Mouse (Mus musculus) intestine, postnatal 0 days (tissue): ENCODE results near the gene R3hdm4. TPM values are rescaled to one million over a fixed set of nuclear protein-coding genes. Genes with fewer than 3 reads are reported as not detected.
A peak's percentile ranks its signal among the peaks of the same experiment; 100 is the strongest.

Experiments used
- ATAC-seq: fragments of 200-750 bp; cut with Nextera tagmentation; 2 replicates; pipeline ENCODE4 v1.8.0; 2017; ENCODE audit warnings: mild to moderate bottlenecking, moderate TSS enrichment, moderate library complexity
- H3K27ac ChIP-seq: fragments of 300-500 bp; sonication (generic); 2 replicates; pipeline ENCODE4 v1.5.1; 2014; ENCODE audit warnings: mild to moderate bottlenecking, low read depth, low read length, moderate library complexity
- H3K27me3 ChIP-seq: fragments of 300-500 bp; sonication (generic); replicated peaks from 2 replicates; pipeline ENCODE4 v1.6.1; 2014; ENCODE audit warnings: low read length, mixed read lengths; ENCODE audit not compliant: control insufficient read depth, insufficient read depth
- H3K36me3 ChIP-seq: fragments of 300-500 bp; sonication (generic); 2 replicates; pipeline ENCODE4 v1.6.1; 2014; ENCODE audit warnings: mild to moderate bottlenecking, moderate library complexity; ENCODE audit not compliant: control insufficient read depth, insufficient read depth
- H3K4me1 ChIP-seq: fragments of 300-500 bp; sonication (generic); replicated peaks from 2 replicates; pipeline ENCODE4 v1.6.1; 2014; ENCODE audit warnings: antibody characterized with exemption, low read length, mixed read lengths; ENCODE audit not compliant: control insufficient read depth, insufficient read depth
- H3K4me2 ChIP-seq: fragments of 300-500 bp; sonication (generic); replicated peaks from 2 replicates; pipeline ENCODE4 v1.6.1; 2014; ENCODE audit warnings: low read depth, mild to moderate bottlenecking, moderate library complexity
- H3K4me3 ChIP-seq: fragments of 300-500 bp; sonication (generic); 2 replicates; pipeline ENCODE4 v1.5.1; 2014; ENCODE audit warnings: low read depth, low read length
- H3K9ac ChIP-seq: fragments of 300-500 bp; sonication (generic); 2 replicates; pipeline ENCODE4 v1.6.1; 2014; ENCODE audit warnings: mild to moderate bottlenecking, low read depth, low read length
- H3K9me3 ChIP-seq: fragments of 300-500 bp; sonication (generic); 2 replicates; pipeline ENCODE4 v1.6.1; 2016; ENCODE audit warnings: mixed run types; ENCODE audit not compliant: control insufficient read depth
- CTCF ChIP-seq: sonication (generic); IDR thresholded peaks from 2 replicates; pipeline ENCODE4 v1.5.1; 2016; ENCODE audit warnings: low read depth, mild to moderate bottlenecking, control low read depth, antibody characterized with exemption, moderate library complexity
- WGBS: fragments of 180-500 bp; shearing (Covaris S2); extraction: QIAGEN DNeasy Blood & Tissue Kit; methylation state at CpG from one replicate; pipeline ENCODE4 v1.1.7; 2014; 5-methylcytosine and 5-hydroxymethylcytosine counted together
- polyA plus RNA-seq: library from polyadenylated mRNA; unstranded; fragments of >200 nt; fragmentation: Nextera tagmentation; extraction: Ambion mirVana; gene quantifications from 2 replicates; pipeline ENCODE4 v1.2.1, GENCODE M21; 2015

Gene R3hdm4
- polyA plus RNA-seq, 1 experiment from 2014 or later, result 62.0 TPM

- no peak for TF ChIP-seq CTCF
- no peaks in the 10 kb centered on the region for H3K4me1 ChIP-seq
- no peak overlapping the region for H3K4me3 ChIP-seq
- H3K27ac ChIP-seq, result no peak overlapping the region
- 75% methylated on average over 9 of the region's 9 CpGs for WGBS
- no peak overlapping the region for H3K9ac ChIP-seq
- H3K27me3 ChIP-seq, result no peaks in the 10 kb centered on the region
- ATAC-seq, result no peak
- H3K4me2 ChIP-seq, result no peak overlapping the region
- no peaks in the 10 kb centered on the region for H3K9me3 ChIP-seq
- H3K36me3 ChIP-seq, result peaks cover 23% of the 10 kb centered on the region
Measured at GRCm38 (mm10) chr10:79955691-79956090, 34.7 kb upstream of the R3hdm4 start.

- Histone ChIP-seq H3K4me1 (no peaks in the 10 kb centered on the region), H3K4me3 (no peak overlapping the region), H3K27ac (no peak overlapping the region), H3K9ac (no peak overlapping the region), H3K27me3 (no peaks in the 10 kb centered on the region), H3K36me3 (peaks cover 40% of the 10 kb centered on the region), H3K9me3 (no peaks in the 10 kb centered on the region), H3K4me2 (no peak overlapping the region)
- peak; percentile 85 for TF ChIP-seq CTCF
- no peak for ATAC-seq
- 90% methylated on average over 6 of the region's 6 CpGs for WGBS
Measured at GRCm38 (mm10) chr10:79953946-79954345, 32.9 kb upstream of the R3hdm4 start.

- no peak for ATAC-seq
- WGBS, result 87% methylated on average over 18 of the region's 18 CpGs
- H3K9me3 ChIP-seq, result no peaks in the 10 kb centered on the region
- H3K9ac ChIP-seq, result no peak overlapping the region
- no peak for TF ChIP-seq CTCF
- peaks cover 48% of the 10 kb centered on the region for H3K36me3 ChIP-seq
- H3K4me2 ChIP-seq, result no peak overlapping the region
- no peak overlapping the region for H3K4me3 ChIP-seq
- H3K4me1 ChIP-seq, result peaks cover 18% of the 10 kb centered on the region
- no peaks in the 10 kb centered on the region for H3K27me3 ChIP-seq
- H3K27ac ChIP-seq, result no peak overlapping the region
Measured at GRCm38 (mm10) chr10:79950661-79951060, 29.7 kb upstream of the R3hdm4 start.

- peaks cover 48% of the 10 kb centered on the region for H3K36me3 ChIP-seq
- no peak overlapping the region for H3K4me3 ChIP-seq
- H3K4me1 ChIP-seq, result peaks cover 20% of the 10 kb centered on the region
- no peak overlapping the region for H3K4me2 ChIP-seq
- no peaks in the 10 kb centered on the region for H3K27me3 ChIP-seq
- WGBS, result 62% methylated on average over 4 of the region's 4 CpGs
- no peak for ATAC-seq
- no peak overlapping the region for H3K27ac ChIP-seq
- H3K9me3 ChIP-seq, result no peaks in the 10 kb centered on the region
- no peak for TF ChIP-seq CTCF
- H3K9ac ChIP-seq, result no peak overlapping the region
Measured at GRCm38 (mm10) chr10:79949873-79950272, 28.9 kb upstream of the R3hdm4 start.

GRCm38 (mm10) chr10:79947502-79947901, 26.5 kb upstream of the R3hdm4 start:
- no peak for ATAC-seq
- no peak for TF ChIP-seq CTCF
- H3K4me1 ChIP-seq, result peaks cover 24% of the 10 kb centered on the region
- peak overlapping the region; percentile 88; the same call in 1 of the 2 replicates for H3K27ac ChIP-seq
- no peaks in the 10 kb centered on the region for H3K9me3 ChIP-seq
- WGBS, result 61% methylated on average over 6 of the region's 6 CpGs
- peak overlapping the region; percentile 64 for H3K4me2 ChIP-seq
- H3K4me3 ChIP-seq, result no peak overlapping the region
- H3K27me3 ChIP-seq, result no peaks in the 10 kb centered on the region
- H3K36me3 ChIP-seq, result peaks cover 44% of the 10 kb centered on the region
- no peak overlapping the region for H3K9ac ChIP-seq

GRCm38 (mm10) chr10:79946752-79947322, 25.8 kb upstream of the R3hdm4 start:
- H3K4me2 ChIP-seq, result peak overlapping the region; percentile 64
- ATAC-seq, result peak; percentile 36

More at GRCm38 (mm10) chr10:79946752-79947322, 25.8 kb upstream of the R3hdm4 start:
- peak overlapping the region; percentile 40 for H3K9ac ChIP-seq
- H3K36me3 ChIP-seq, result peaks cover 42% of the 10 kb centered on the region
- H3K27me3 ChIP-seq, result no peaks in the 10 kb centered on the region
- WGBS, result 16% methylated on average over 7 of the region's 7 CpGs
- no peaks in the 10 kb centered on the region for H3K9me3 ChIP-seq
- H3K27ac ChIP-seq, result peak overlapping the region; percentile 88
- H3K4me1 ChIP-seq, result peaks cover 24% of the 10 kb centered on the region
- H3K4me3 ChIP-seq, result peak overlapping the region; percentile 21; the same call in 1 of the 2 replicates
- TF ChIP-seq CTCF, result no peak
